Mouse (Mus musculus) layer of hippocampus, postnatal 10 days (tissue): ENCODE measurements around the gene Plcg2. TPM values are rescaled to one million over a fixed set of nuclear protein-coding genes. Genes with fewer than 3 reads are reported as not detected.

ENCODE experiments used
- DNase-seq, 2 experiments: peaks; one replicate each; pipeline ENCODE4 v3.0.0; 2021; ENCODE audit warnings: low spot score in 2 of 2
- total RNA-seq, 2 experiments: library from RNA; stranded (reverse); gene quantifications; 2 replicates each; pipeline ENCODE4 v1.2.3; 2021

Plcg2 gene
- total RNA-seq, 2 experiments from 2014 or later, result 2.8 to 3.2 TPM

- DNase-seq, result no peak
Measured at GRCm38 (mm10) chr8:117485316-117485715, 12.8 kb upstream of the Plcg2 start.

- no peak for DNase-seq
Measured at GRCm38 (mm10) chr8:117488246-117489005, 9.7 kb upstream of the Plcg2 start.

- DNase-seq, result no peak
Measured at GRCm38 (mm10) chr8:117493543-117493942, 4.5 kb upstream of the Plcg2 start.

GRCm38 (mm10) chr8:117494874-117495273, 3.2 kb upstream of the Plcg2 start:
- DNase-seq, result no peak

GRCm38 (mm10) chr8:117498915-117499540, 937 bp downstream of the Plcg2 start:
- DNase-seq, result no peak

GRCm38 (mm10) chr8:117500232-117500823, 2.2 kb downstream of the Plcg2 start:
- no peak for DNase-seq

- DNase-seq, result no peak
Measured at GRCm38 (mm10) chr8:117501323-117501722, 3.2 kb downstream of the Plcg2 start.

- no peak for DNase-seq
Measured at GRCm38 (mm10) chr8:117503405-117504069, 5.4 kb downstream of the Plcg2 start.

GRCm38 (mm10) chr8:117507703-117508102, 9.6 kb downstream of the Plcg2 start:
- no peak for DNase-seq

GRCm38 (mm10) chr8:117516876-117517565, 18.9 kb downstream of the Plcg2 start:
- DNase-seq, result peak; percentile 16 to 39

GRCm38 (mm10) chr8:117517861-117518260, 19.8 kb downstream of the Plcg2 start:
- no peak for DNase-seq

GRCm38 (mm10) chr8:117518873-117519272, 20.8 kb downstream of the Plcg2 start:
- no peak for DNase-seq

- no peak for DNase-seq
Measured at GRCm38 (mm10) chr8:117526185-117526584, 28.1 kb downstream of the Plcg2 start.

GRCm38 (mm10) chr8:117527983-117528382, 29.9 kb downstream of the Plcg2 start:
- no peak for DNase-seq

- DNase-seq, result no peak
Measured at GRCm38 (mm10) chr8:117529177-117529576, 31.1 kb downstream of the Plcg2 start.

GRCm38 (mm10) chr8:117532381-117532972, 34.4 kb downstream of the Plcg2 start:
- no peak for DNase-seq

GRCm38 (mm10) chr8:117536862-117537261, 38.8 kb downstream of the Plcg2 start:
- no peak for DNase-seq

- DNase-seq, result no peak
Measured at GRCm38 (mm10) chr8:117537751-117538150, 39.7 kb downstream of the Plcg2 start.

- no peak for DNase-seq
Measured at GRCm38 (mm10) chr8:117542951-117543350, 44.9 kb downstream of the Plcg2 start.

- no peak for DNase-seq
Measured at GRCm38 (mm10) chr8:117543789-117544188, 45.7 kb downstream of the Plcg2 start.

GRCm38 (mm10) chr8:117545043-117545442, 47.0 kb downstream of the Plcg2 start:
- no peak for DNase-seq
